Comparison of ENCODE assay signal across 13 mouse cellular contexts in the genomic region with DNA sequence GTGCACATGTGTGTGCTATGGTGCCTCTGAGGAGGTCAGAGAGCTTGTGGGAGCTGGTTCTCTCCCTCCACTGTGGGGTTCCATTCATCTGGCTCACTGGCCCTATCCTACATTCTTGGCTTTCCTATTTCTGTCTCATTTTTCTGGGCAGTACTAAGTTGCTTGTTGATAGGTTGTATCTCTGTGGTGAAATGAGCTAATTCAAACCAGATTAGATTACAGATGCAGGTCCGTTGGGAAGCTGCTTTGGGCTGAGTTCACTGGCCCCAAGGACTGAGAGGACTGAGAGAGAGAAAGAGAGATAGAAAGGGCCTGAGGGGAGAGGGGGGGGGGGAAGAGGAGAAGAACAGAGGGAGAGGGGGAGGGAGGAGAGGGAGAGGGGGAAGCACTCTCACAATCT.
"Had no signal": no experiment of that assay in that cellular context is flagged by ENCODE, and none has a peak within 500 bp of the region (broad histone marks: within the 10 kb centered on the region; RNA-seq: fewer than 3 reads in every experiment).

No protein-coding gene starts in this region.

- H3K9me3 ChIP-seq: midbrain, embryonic 10.5 days; midbrain, embryonic 12.5 days; midbrain, embryonic 15.5 days; neural tube, embryonic 12.5 days; stomach, embryonic 15.5 days had no signal

- DNase-seq: lung, adult 18-20 months; lung, embryonic 14.5 days; lung, postnatal 10 days; lung, postnatal 4 days; right cerebral cortex, postnatal 14 days; thymus, postnatal 14 days; thymus, postnatal 36 days had no signal

- H3K4me1 ChIP-seq: stomach, embryonic 15.5 days had no signal

- H3K27me3 ChIP-seq: midbrain, embryonic 12.5 days; midbrain, embryonic 15.5 days; neural tube, embryonic 12.5 days; stomach, embryonic 15.5 days had no signal

- H3K4me3 ChIP-seq: midbrain, embryonic 10.5 days; midbrain, embryonic 12.5 days; midbrain, embryonic 15.5 days; neural tube, embryonic 12.5 days; stomach, embryonic 15.5 days had no signal

- H3K36me3 ChIP-seq: midbrain, embryonic 10.5 days; midbrain, embryonic 12.5 days; midbrain, embryonic 15.5 days; neural tube, embryonic 12.5 days; stomach, embryonic 15.5 days had no signal

- H3K27ac ChIP-seq: midbrain, embryonic 12.5 days; midbrain, embryonic 15.5 days; neural tube, embryonic 12.5 days; stomach, embryonic 15.5 days; stomach, postnatal 0 days had no signal
